Mouse (Mus musculus): ENCODE results near the gene Cbx7. TPM values are rescaled to one million over a fixed set of nuclear protein-coding genes. Genes with fewer than 3 reads are reported as not detected.

The Cbx7 gene
- polyA plus RNA-seq, 1 experiment: 82.9 TPM

DNA sequence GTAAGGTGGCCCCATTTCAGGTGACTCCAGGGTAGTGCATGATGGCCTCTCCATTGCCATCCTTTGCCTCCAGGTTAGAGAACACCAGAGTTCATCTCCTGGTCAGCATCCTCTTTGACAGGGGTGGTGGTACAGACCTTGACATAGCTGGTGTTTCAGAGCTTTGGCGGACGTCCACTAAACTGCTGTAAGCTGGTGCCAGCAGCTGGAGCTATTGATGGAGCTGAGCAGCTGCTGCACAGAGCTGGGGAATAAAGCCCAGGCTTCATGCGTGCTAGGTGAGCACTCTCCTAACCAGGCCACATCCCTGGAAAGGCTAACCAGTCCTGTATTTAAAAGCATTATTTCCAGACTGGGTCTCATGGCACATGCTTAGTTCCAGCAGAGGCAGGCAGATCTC, 90.4 kb downstream of the Cbx7 start:
- TF ChIP-seq POLR2A (IDR thresholded peaks at IDR 0.05; ENCODE audit: low read depth, low read length): no peak
- TF ChIP-seq CTCF (IDR thresholded peaks at IDR 0.05; ENCODE audit: extremely low read depth, insufficient read depth, insufficient read length, insufficient replicate concordance): no peak
- Histone ChIP-seq H3K4me1 (ENCODE audit: control insufficient read depth, insufficient read depth, insufficient read length) (peaks cover 7% of the 10 kb centered on the region; the same call in 1 of the 2 replicates), H3K27me3 (ENCODE audit: control insufficient read depth, insufficient read depth, low read length) (no peaks in the 10 kb centered on the region), H3K4me3 (ENCODE audit: extremely low read depth, insufficient read depth, insufficient read length) (no peak overlapping the region), H3K36me3 (ENCODE audit: control insufficient read depth, insufficient read depth, low read length) (no peaks in the 10 kb centered on the region), H3K27ac (ENCODE audit: insufficient read depth, low read length) (no peak overlapping the region)
- WGBS: 80% methylated on average over 3 of the region's 3 CpGs
- DNase-seq (ENCODE audit: low read depth in 1 of 2, low spot score in 2 of 2): no peak

DNA sequence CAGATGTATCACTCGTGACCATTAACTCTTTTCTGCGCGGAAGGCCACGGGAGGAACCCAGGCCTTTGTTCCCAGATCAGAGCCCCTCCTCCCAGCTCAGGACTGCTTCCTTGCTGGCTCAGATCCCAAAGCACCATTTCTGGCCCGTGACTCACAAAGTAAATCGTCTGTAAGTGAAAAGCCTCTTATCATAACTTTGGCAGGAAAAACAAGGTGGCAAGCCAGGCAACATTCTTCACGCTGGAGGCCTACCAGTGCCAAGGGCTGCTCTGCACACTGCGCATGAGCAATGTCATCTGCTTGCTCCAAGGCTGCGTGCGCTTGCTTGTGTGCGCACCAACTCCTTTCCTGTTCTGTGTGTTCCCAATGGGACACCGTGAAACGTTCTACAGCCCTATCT, 91.6 kb downstream of the Cbx7 start:
- TF ChIP-seq POLR2A (IDR thresholded peaks at IDR 0.05; ENCODE audit: low read depth, low read length): no peak
- no peak for TF ChIP-seq CTCF (IDR thresholded peaks at IDR 0.05; ENCODE audit: extremely low read depth, insufficient read depth, insufficient read length, insufficient replicate concordance)
- Histone ChIP-seq H3K27me3 (ENCODE audit: control insufficient read depth, insufficient read depth, low read length) (no peaks in the 10 kb centered on the region), H3K4me3 (ENCODE audit: extremely low read depth, insufficient read depth, insufficient read length) (no peak overlapping the region), H3K4me1 (ENCODE audit: control insufficient read depth, insufficient read depth, insufficient read length) (peaks cover 7% of the 10 kb centered on the region; the same call in 1 of the 2 replicates), H3K27ac (ENCODE audit: insufficient read depth, low read length) (no peak overlapping the region), H3K36me3 (ENCODE audit: control insufficient read depth, insufficient read depth, low read length) (no peaks in the 10 kb centered on the region)
- 53% methylated on average over 13 of the region's 13 CpGs for WGBS
- no peak for DNase-seq (ENCODE audit: low read depth in 1 of 2, low spot score in 2 of 2)

DNA sequence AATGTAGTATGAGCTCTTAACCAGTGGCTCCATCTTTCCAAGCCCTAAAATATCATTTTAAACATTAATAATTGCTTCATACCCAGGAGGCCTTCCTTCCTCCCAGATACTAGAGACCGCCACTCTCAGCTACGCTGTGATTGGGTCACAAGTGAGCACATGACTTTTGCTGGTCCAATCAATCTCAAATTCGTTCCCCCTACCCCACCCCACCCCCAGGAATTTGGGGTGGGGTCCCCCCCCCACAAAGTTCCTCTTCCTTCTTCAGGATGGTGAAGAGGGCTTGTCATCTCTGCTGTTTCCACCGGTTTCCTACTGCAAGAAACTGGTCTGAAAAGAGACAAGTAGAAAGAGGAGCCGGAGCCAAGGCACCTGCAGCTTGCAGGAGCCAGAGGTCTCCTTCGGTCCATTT, 92.2 kb downstream of the Cbx7 start:
- no peak for DNase-seq (ENCODE audit: low read depth in 1 of 2, low spot score in 2 of 2)
- TF ChIP-seq CTCF (IDR thresholded peaks at IDR 0.05; ENCODE audit: extremely low read depth, insufficient read depth, insufficient read length, insufficient replicate concordance) (no peak), POLR2A (IDR thresholded peaks at IDR 0.05; ENCODE audit: low read depth, low read length) (no peak)
- WGBS: 76% methylated on average over 6 of the region's 6 CpGs
- Histone ChIP-seq H3K4me3 (ENCODE audit: extremely low read depth, insufficient read depth, insufficient read length) (no peak overlapping the region), H3K36me3 (ENCODE audit: control insufficient read depth, insufficient read depth, low read length) (no peaks in the 10 kb centered on the region), H3K4me1 (ENCODE audit: control insufficient read depth, insufficient read depth, insufficient read length) (peaks cover 7% of the 10 kb centered on the region; the same call in 1 of the 2 replicates), H3K27ac (ENCODE audit: insufficient read depth, low read length) (no peak overlapping the region), H3K27me3 (ENCODE audit: control insufficient read depth, insufficient read depth, low read length) (no peaks in the 10 kb centered on the region)

DNA sequence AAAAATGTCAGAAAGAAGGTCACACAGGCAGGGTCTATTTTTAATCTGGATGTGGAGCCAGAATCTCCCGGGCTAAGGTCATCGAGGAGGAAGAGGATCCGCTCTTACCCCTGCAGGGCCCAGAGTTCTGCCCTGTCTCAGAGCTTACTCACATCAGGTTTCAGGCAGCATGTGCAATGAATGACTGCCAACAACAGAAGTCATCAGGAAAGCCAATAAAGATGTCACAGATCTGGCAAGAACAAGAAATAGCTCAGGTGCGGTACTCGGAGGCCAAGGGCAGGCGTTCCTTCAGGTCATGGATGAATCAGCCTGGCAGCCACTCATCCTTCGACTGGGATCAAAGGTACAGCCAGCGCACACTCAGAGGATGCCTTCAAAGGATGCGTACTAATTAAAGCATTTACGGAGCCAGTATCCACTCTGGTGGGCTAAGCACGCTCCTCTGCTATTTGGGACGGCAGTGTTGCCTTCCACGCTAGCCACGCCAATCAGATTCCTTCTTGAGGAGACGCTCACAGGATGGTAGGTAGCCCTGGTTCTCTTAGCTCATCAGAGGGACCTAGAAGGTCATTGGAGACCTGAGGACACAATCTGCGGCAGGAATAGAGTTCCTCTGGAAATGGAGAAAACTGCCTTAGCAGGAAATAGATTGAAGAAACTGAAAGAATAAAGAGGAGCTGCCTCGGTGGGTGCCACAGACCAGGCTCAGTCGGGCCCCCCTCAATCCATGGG, 95.5 kb downstream of the Cbx7 start:
- WGBS: 92% methylated on average over 18 of the region's 18 CpGs
- no peaks in the 10 kb centered on the region for H3K4me1 ChIP-seq (ENCODE audit: control insufficient read depth, insufficient read depth, insufficient read length)
- no peak for DNase-seq (ENCODE audit: low read depth in 1 of 2, low spot score in 2 of 2)
- no peak for TF ChIP-seq POLR2A (IDR thresholded peaks at IDR 0.05; ENCODE audit: low read depth, low read length)
- no peaks in the 10 kb centered on the region for H3K36me3 ChIP-seq (ENCODE audit: control insufficient read depth, insufficient read depth, low read length)
- H3K4me3 ChIP-seq (ENCODE audit: extremely low read depth, insufficient read depth, insufficient read length): no peak overlapping the region
- no peaks in the 10 kb centered on the region for H3K27me3 ChIP-seq (ENCODE audit: control insufficient read depth, insufficient read depth, low read length)
- H3K27ac ChIP-seq (ENCODE audit: insufficient read depth, low read length): no peak overlapping the region

DNA sequence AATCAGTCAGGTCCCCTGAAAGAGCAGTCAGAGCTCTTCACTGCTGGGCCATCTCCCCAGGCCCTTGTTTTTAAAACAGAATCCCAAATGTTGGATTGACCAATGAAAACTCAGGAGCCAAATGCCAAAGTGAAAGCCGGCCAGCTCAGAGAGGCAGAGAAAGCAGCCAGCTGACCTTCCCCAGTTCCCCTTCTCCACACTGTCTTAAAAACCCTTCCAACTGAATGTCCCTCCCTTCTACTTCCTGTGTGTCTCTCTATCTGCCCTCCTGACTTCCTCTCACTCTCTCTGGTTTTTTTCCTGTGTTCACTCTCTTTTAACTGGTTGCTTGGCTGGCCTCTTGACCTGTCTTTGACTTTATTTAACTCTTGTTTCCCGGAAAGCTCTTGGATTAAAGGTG, 96.9 kb downstream of the Cbx7 start:
- 34% methylated on average over 2 of the region's 2 CpGs for WGBS

DNA sequence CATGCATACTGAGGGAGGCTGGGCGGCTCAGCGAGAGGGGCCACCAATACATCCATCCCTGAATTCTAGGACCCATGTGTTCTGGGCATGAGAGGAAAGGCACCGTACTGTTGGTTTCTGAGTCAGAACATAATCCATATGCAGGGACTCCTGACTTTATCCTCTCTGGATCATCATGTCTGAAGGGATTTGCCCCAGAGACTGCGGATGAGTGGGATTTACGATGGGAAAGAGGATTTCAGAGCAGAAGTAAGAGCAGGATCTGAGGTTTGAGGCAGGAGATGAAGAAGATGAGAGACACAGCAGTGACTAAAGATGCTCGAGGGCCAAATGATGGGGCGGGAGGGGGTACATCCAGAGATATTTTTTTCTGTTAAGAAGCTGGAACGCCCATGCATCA, 97.4 kb downstream of the Cbx7 start:
- Histone ChIP-seq H3K4me1 (ENCODE audit: control insufficient read depth, insufficient read depth, insufficient read length) (no peaks in the 10 kb centered on the region), H3K27ac (ENCODE audit: insufficient read depth, low read length) (no peak overlapping the region), H3K4me3 (ENCODE audit: extremely low read depth, insufficient read depth, insufficient read length) (no peak overlapping the region), H3K27me3 (ENCODE audit: control insufficient read depth, insufficient read depth, low read length) (no peaks in the 10 kb centered on the region), H3K36me3 (ENCODE audit: control insufficient read depth, insufficient read depth, low read length) (no peaks in the 10 kb centered on the region)
- WGBS: 94% methylated on average over 8 of the region's 8 CpGs
- no peak for DNase-seq (ENCODE audit: low read depth in 1 of 2, low spot score in 2 of 2)
- TF ChIP-seq CTCF (IDR thresholded peaks at IDR 0.05; ENCODE audit: extremely low read depth, insufficient read depth, insufficient read length, insufficient replicate concordance): no peak
- no peak for TF ChIP-seq POLR2A (IDR thresholded peaks at IDR 0.05; ENCODE audit: low read depth, low read length)

More for the DNA sequence above, 96.9 kb downstream of the Cbx7 start:
- DNase-seq (ENCODE audit: low read depth in 1 of 2, low spot score in 2 of 2): no peak
- no peak overlapping the region for H3K27ac ChIP-seq (ENCODE audit: insufficient read depth, low read length)
- H3K27me3 ChIP-seq (ENCODE audit: control insufficient read depth, insufficient read depth, low read length): no peaks in the 10 kb centered on the region
- no peaks in the 10 kb centered on the region for H3K4me1 ChIP-seq (ENCODE audit: control insufficient read depth, insufficient read depth, insufficient read length)
- no peaks in the 10 kb centered on the region for H3K36me3 ChIP-seq (ENCODE audit: control insufficient read depth, insufficient read depth, low read length)
- TF ChIP-seq CTCF (IDR thresholded peaks at IDR 0.05; ENCODE audit: extremely low read depth, insufficient read depth, insufficient read length, insufficient replicate concordance): no peak
- no peak for TF ChIP-seq POLR2A (IDR thresholded peaks at IDR 0.05; ENCODE audit: low read depth, low read length)
- no peak overlapping the region for H3K4me3 ChIP-seq (ENCODE audit: extremely low read depth, insufficient read depth, insufficient read length)

DNA sequence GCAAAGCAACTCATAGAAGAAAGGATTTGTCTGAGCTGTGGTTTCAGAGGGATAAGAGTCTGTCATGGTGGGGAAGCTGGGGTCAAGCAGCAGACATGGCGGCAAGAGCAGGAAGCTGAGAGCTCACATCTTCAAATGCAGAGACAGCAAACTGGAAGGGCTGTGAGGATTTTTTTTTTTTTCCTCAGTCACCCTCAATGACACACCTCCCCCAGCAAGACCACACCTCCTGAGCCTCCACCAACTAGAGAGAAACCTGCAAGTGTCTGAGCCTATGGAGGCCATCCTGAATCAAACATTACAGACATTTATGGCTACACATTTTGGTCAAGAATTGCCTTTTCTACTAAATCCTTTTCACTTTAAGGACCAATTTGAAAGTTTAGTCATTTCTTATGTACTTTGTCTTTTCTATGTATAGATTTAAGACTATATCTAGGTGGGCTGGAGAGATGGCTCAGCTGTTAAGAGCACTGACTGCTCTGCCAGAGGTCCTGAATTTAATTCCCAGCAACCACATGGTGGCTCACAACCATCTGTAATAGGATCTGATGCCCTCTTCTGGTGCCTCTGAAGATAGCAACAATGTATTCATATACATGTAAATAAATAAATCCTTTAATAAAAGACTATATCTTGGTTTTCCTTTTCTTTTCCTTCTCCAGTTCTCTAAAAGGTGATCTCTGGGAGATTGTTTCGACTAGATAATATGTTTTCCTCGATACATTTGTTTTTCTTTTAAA, 103.5 kb downstream of the Cbx7 start:
- no peaks in the 10 kb centered on the region for H3K27me3 ChIP-seq (ENCODE audit: control insufficient read depth, insufficient read depth, low read length)
- H3K4me3 ChIP-seq (ENCODE audit: extremely low read depth, insufficient read depth, insufficient read length): no peak overlapping the region
- no peaks in the 10 kb centered on the region for H3K36me3 ChIP-seq (ENCODE audit: control insufficient read depth, insufficient read depth, low read length)
- no peak overlapping the region for H3K27ac ChIP-seq (ENCODE audit: insufficient read depth, low read length)
- TF ChIP-seq POLR2A (IDR thresholded peaks at IDR 0.05; ENCODE audit: low read depth, low read length) (no peak), CTCF (IDR thresholded peaks at IDR 0.05; ENCODE audit: extremely low read depth, insufficient read depth, insufficient read length, insufficient replicate concordance) (no peak)
- H3K4me1 ChIP-seq (ENCODE audit: control insufficient read depth, insufficient read depth, insufficient read length): no peaks in the 10 kb centered on the region
- no peak for DNase-seq (ENCODE audit: low read depth in 1 of 2, low spot score in 2 of 2)
- 82% methylated on average over 3 of the region's 3 CpGs for WGBS

Other genes starting within 250 kb of the Cbx7 start
- 101 and 116 TPM in 2 replicates for gene Sun2, start 228.6 kb downstream of the Cbx7 start, polyA plus RNA-seq (2012; rRNA removed)
- gene Dnal4, start 193.3 kb downstream of the Cbx7 start, polyA plus RNA-seq (2012; rRNA removed): 18.1 and 21.3 TPM in 2 replicates
- 1.3 and 1.7 TPM in 2 replicates for gene Nptxr, start 166.4 kb downstream of the Cbx7 start, polyA plus RNA-seq (2012; rRNA removed)
- 0.13 and 0.68 TPM in 2 replicates for gene Npcd, start 136.9 kb downstream of the Cbx7 start, polyA plus RNA-seq (2012; rRNA removed)
- gene Cbx6, start 136.4 kb downstream of the Cbx7 start, polyA plus RNA-seq (2012; rRNA removed): 24.4 and 33.6 TPM in 2 replicates
- gene Apobec3, start 79.5 kb downstream of the Cbx7 start, polyA plus RNA-seq (2012; rRNA removed): 99.9 and 104 TPM in 2 replicates
- gene Pdgfb, start 43.9 kb upstream of the Cbx7 start, polyA plus RNA-seq (2012; rRNA removed): 14.5 and 17.5 TPM in 2 replicates
- 9.9 and 13.5 TPM in 2 replicates for gene Syngr1, start 120.2 kb upstream of the Cbx7 start, polyA plus RNA-seq (2012; rRNA removed)
- gene Rpl3, start 120.7 kb upstream of the Cbx7 start, polyA plus RNA-seq (2012; rRNA removed): 550 and 833 TPM in 2 replicates
- gene Tab1, start 162.0 kb upstream of the Cbx7 start, polyA plus RNA-seq (2012; rRNA removed): 16.1 and 21.4 TPM in 2 replicates
- gene Mgat3, start 202.6 kb upstream of the Cbx7 start, polyA plus RNA-seq (2012; rRNA removed): 2.9 and 3.4 TPM in 2 replicates

Measured in spleen, adult 2 months (tissue).